Mouse (Mus musculus): Measurements from ENCODE around the gene Hpgd. TPM values are rescaled to one million over a fixed set of nuclear protein-coding genes. Genes with fewer than 3 reads are reported as not detected.

The Hpgd gene
- total and polyA plus RNA-seq, 3 experiments = not detected

- ATAC-seq (ENCODE audit: extremely low read depth, insufficient number of reproducible peaks, low FRiP score, poor library complexity, severe bottlenecking) = no peak
- no peaks in the 10 kb centered on the region for H3K36me3 ChIP-seq (replicated peaks)
- H3K4me3 ChIP-seq (ENCODE audit: low read depth, low read length) = no peak overlapping the region
- H3K4me1 ChIP-seq (ENCODE audit: insufficient read depth, low read depth, low read length) = no peaks in the 10 kb centered on the region
- DNase-seq (ENCODE audit: low spot score) = no peak
- H3K9me3 ChIP-seq (replicated peaks) = no peaks in the 10 kb centered on the region
- H3K27me3 ChIP-seq (ENCODE audit: insufficient read depth, low read length) = no peaks in the 10 kb centered on the region
- no peak for TF ChIP-seq CTCF (IDR thresholded peaks at IDR 0.05; ENCODE audit: low read depth, low read length)
- no peak for TF ChIP-seq TAL1 (conservative IDR thresholded peaks at IDR 0.05; ENCODE audit: low read depth, low read length)
- no peak for TF ChIP-seq GATA2 (IDR thresholded peaks at IDR 0.05; ENCODE audit: borderline replicate concordance, low read depth, low read length)
- no peak for TF ChIP-seq POLR2AphosphoS5 (IDR thresholded peaks at IDR 0.05; ENCODE audit: insufficient replicate concordance, low read depth, low read length)
Observed at GRCm38 (mm10) chr8:56336771-56337170, 42.4 kb downstream of the Hpgd start.

DNA sequence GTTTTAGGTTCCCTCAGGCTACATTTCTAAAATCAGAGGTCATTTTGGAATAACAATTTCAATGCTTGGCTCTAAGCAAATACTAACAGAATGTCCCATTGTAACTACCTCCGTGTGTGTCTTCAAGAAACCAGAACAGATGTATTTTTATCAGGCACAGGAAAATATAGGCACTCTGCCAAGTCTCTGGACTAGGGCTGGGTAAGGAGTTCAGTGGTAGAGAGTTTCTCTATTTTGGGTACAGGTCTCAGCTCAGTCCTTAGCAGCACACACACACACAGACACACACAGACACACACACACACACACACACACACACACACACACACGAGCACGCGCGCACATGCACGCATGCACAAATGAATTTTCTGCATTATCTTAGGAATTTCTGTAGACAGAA lies 49.1 kb downstream of the Hpgd start:
- no peak for DNase-seq (ENCODE audit: low spot score)
- no peaks in the 10 kb centered on the region for H3K27me3 ChIP-seq (ENCODE audit: insufficient read depth, low read length)
- no peaks in the 10 kb centered on the region for H3K4me1 ChIP-seq (ENCODE audit: insufficient read depth, low read depth, low read length)
- H3K4me3 ChIP-seq (ENCODE audit: low read depth, low read length) = no peak overlapping the region
- no peak for ATAC-seq (ENCODE audit: extremely low read depth, insufficient number of reproducible peaks, low FRiP score, poor library complexity, severe bottlenecking)
- H3K9me3 ChIP-seq (replicated peaks) = no peaks in the 10 kb centered on the region
- no peak for TF ChIP-seq POLR2AphosphoS5 (IDR thresholded peaks at IDR 0.05; ENCODE audit: insufficient replicate concordance, low read depth, low read length)
- TF ChIP-seq GATA1 (IDR thresholded peaks at IDR 0.05; ENCODE audit: borderline replicate concordance, low read length) = no peak
- TF ChIP-seq TAL1 (conservative IDR thresholded peaks at IDR 0.05; ENCODE audit: low read depth, low read length) = no peak
- TF ChIP-seq CTCF (IDR thresholded peaks at IDR 0.05; ENCODE audit: low read depth, low read length) = no peak
- TF ChIP-seq GATA2 (IDR thresholded peaks at IDR 0.05; ENCODE audit: borderline replicate concordance, low read depth, low read length) = no peak
- no peaks in the 10 kb centered on the region for H3K36me3 ChIP-seq (replicated peaks)

GRCm38 (mm10) chr8:56343940-56344339 lies 49.6 kb downstream of the Hpgd start:
- ATAC-seq (ENCODE audit: extremely low read depth, insufficient number of reproducible peaks, low FRiP score, poor library complexity, severe bottlenecking) = no peak
- Histone ChIP-seq H3K27me3 (ENCODE audit: insufficient read depth, low read length) (no peaks in the 10 kb centered on the region), H3K36me3 (replicated peaks) (no peaks in the 10 kb centered on the region), H3K4me3 (ENCODE audit: low read depth, low read length) (no peak overlapping the region), H3K9me3 (replicated peaks) (no peaks in the 10 kb centered on the region), H3K4me1 (ENCODE audit: insufficient read depth, low read depth, low read length) (no peaks in the 10 kb centered on the region)
- no peak for DNase-seq (ENCODE audit: low spot score)
- TF ChIP-seq GATA1 (IDR thresholded peaks at IDR 0.05; ENCODE audit: borderline replicate concordance, low read length) = no peak
- no peak for TF ChIP-seq CTCF (IDR thresholded peaks at IDR 0.05; ENCODE audit: low read depth, low read length)
- no peak for TF ChIP-seq TAL1 (conservative IDR thresholded peaks at IDR 0.05; ENCODE audit: low read depth, low read length)

DNA sequence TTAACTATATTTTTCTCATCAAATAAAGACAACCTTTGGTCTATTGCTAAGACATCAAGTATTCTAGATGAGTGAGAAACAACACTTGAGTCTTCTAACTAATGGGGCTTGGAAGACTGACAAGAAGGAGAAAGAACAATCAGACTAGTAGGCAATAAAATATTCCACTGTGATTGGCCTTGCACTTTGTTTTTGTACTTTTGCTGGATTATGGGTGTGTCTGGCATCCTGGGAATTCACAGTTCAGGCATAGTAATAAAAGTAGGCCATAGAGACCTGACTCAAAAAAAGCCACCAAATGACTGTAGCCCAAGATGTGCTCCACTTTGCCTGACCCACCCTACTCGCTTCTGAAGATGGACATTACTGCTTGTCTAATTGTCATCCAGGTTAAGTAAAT lies 50.0 kb downstream of the Hpgd start:
- no peak overlapping the region for H3K4me3 ChIP-seq (ENCODE audit: low read depth, low read length)
- no peaks in the 10 kb centered on the region for H3K36me3 ChIP-seq (replicated peaks)
- TF ChIP-seq POLR2AphosphoS5 (IDR thresholded peaks at IDR 0.05; ENCODE audit: insufficient replicate concordance, low read depth, low read length) = no peak
- no peak for TF ChIP-seq GATA1 (IDR thresholded peaks at IDR 0.05; ENCODE audit: borderline replicate concordance, low read length)
- TF ChIP-seq GATA2 (IDR thresholded peaks at IDR 0.05; ENCODE audit: borderline replicate concordance, low read depth, low read length) = no peak
- no peak for TF ChIP-seq CTCF (IDR thresholded peaks at IDR 0.05; ENCODE audit: low read depth, low read length)
- TF ChIP-seq TAL1 (conservative IDR thresholded peaks at IDR 0.05; ENCODE audit: low read depth, low read length) = no peak
- no peaks in the 10 kb centered on the region for H3K9me3 ChIP-seq (replicated peaks)
- H3K27me3 ChIP-seq (ENCODE audit: insufficient read depth, low read length) = no peaks in the 10 kb centered on the region
- DNase-seq (ENCODE audit: low spot score) (no peak), ATAC-seq (ENCODE audit: extremely low read depth, insufficient number of reproducible peaks, low FRiP score, poor library complexity, severe bottlenecking) (no peak)
- no peaks in the 10 kb centered on the region for H3K4me1 ChIP-seq (ENCODE audit: insufficient read depth, low read depth, low read length)

GRCm38 (mm10) chr8:56345641-56346420 lies 51.4 kb downstream of the Hpgd start:
- no peaks in the 10 kb centered on the region for H3K27me3 ChIP-seq (ENCODE audit: insufficient read depth, low read length)
- DNase-seq (ENCODE audit: low spot score) (no peak), ATAC-seq (ENCODE audit: extremely low read depth, insufficient number of reproducible peaks, low FRiP score, poor library complexity, severe bottlenecking) (no peak)
- no peak overlapping the region for H3K4me3 ChIP-seq (ENCODE audit: low read depth, low read length)
- H3K4me1 ChIP-seq (ENCODE audit: insufficient read depth, low read depth, low read length) = no peaks in the 10 kb centered on the region
- H3K36me3 ChIP-seq (replicated peaks) = no peaks in the 10 kb centered on the region
- no peak for TF ChIP-seq CTCF (IDR thresholded peaks at IDR 0.05; ENCODE audit: low read depth, low read length)
- TF ChIP-seq POLR2AphosphoS5 (IDR thresholded peaks at IDR 0.05; ENCODE audit: insufficient replicate concordance, low read depth, low read length) = no peak
- no peak for TF ChIP-seq TAL1 (conservative IDR thresholded peaks at IDR 0.05; ENCODE audit: low read depth, low read length)
- no peaks in the 10 kb centered on the region for H3K9me3 ChIP-seq (replicated peaks)

GRCm38 (mm10) chr8:56363180-56363579 lies 68.8 kb downstream of the Hpgd start:
- Histone ChIP-seq H3K4me1 (ENCODE audit: insufficient read depth, low read depth, low read length) (no peaks in the 10 kb centered on the region), H3K4me3 (ENCODE audit: low read depth, low read length) (no peak overlapping the region), H3K36me3 (replicated peaks) (no peaks in the 10 kb centered on the region), H3K9me3 (replicated peaks) (no peaks in the 10 kb centered on the region), H3K27me3 (ENCODE audit: insufficient read depth, low read length) (no peaks in the 10 kb centered on the region)
- TF ChIP-seq GATA2 (IDR thresholded peaks at IDR 0.05; ENCODE audit: borderline replicate concordance, low read depth, low read length) = no peak
- no peak for TF ChIP-seq TAL1 (conservative IDR thresholded peaks at IDR 0.05; ENCODE audit: low read depth, low read length)
- TF ChIP-seq GATA1 (IDR thresholded peaks at IDR 0.05; ENCODE audit: borderline replicate concordance, low read length) = no peak
- TF ChIP-seq CTCF (IDR thresholded peaks at IDR 0.05; ENCODE audit: low read depth, low read length) = no peak
- no peak for TF ChIP-seq POLR2AphosphoS5 (IDR thresholded peaks at IDR 0.05; ENCODE audit: insufficient replicate concordance, low read depth, low read length)
- ATAC-seq (ENCODE audit: extremely low read depth, insufficient number of reproducible peaks, low FRiP score, poor library complexity, severe bottlenecking) = no peak
- no peak for DNase-seq (ENCODE audit: low spot score)
